Mouse (Mus musculus) hindbrain, postnatal 0 days (tissue): ENCODE data around the gene Fez2. TPM values are rescaled to one million over a fixed set of nuclear protein-coding genes. Genes with fewer than 3 reads are reported as not detected.

Experiments used
- ATAC-seq: fragments of 200-750 bp; cut with Nextera tagmentation; 2 replicates; pipeline ENCODE4 v1.8.0; 2017; ENCODE audit warnings: mild to moderate bottlenecking, moderate TSS enrichment, moderate library complexity
- DNase-seq: peaks from one replicate; pipeline ENCODE4 v3.0.0-alpha.2; 2015; ENCODE audit warnings: low spot score
- H3K27ac ChIP-seq: fragments of 300-500 bp; sonication (generic); 2 replicates; pipeline ENCODE4 v1.5.1; 2014; ENCODE audit warnings: mild to moderate bottlenecking
- H3K27me3 ChIP-seq: fragments of 300-500 bp; sonication (generic); 2 replicates; pipeline ENCODE4 v1.6.1; 2014; ENCODE audit warnings: low read length, mixed read lengths; ENCODE audit not compliant: insufficient read depth
- H3K36me3 ChIP-seq: fragments of 300-500 bp; sonication (generic); 2 replicates; pipeline ENCODE4 v1.6.1; 2014; ENCODE audit warnings: low read length, mixed read lengths; ENCODE audit not compliant: insufficient read depth
- H3K4me1 ChIP-seq: fragments of 300-500 bp; sonication (generic); 2 replicates; pipeline ENCODE4 v1.6.1; 2014; ENCODE audit warnings: antibody characterized with exemption, low read length, mixed read lengths; ENCODE audit not compliant: insufficient read depth
- H3K4me2 ChIP-seq: fragments of 300-500 bp; sonication (generic); 2 replicates; pipeline ENCODE4 v1.6.1; 2014; ENCODE audit warnings: low read depth, mild to moderate bottlenecking, low read length, moderate library complexity, mixed read lengths
- H3K4me3 ChIP-seq: fragments of 300-500 bp; sonication (generic); 2 replicates; pipeline ENCODE4 v1.5.1; 2014; ENCODE audit warnings: low read length
- H3K9ac ChIP-seq: fragments of 300-500 bp; sonication (generic); replicated peaks from 2 replicates; pipeline ENCODE4 v1.6.1; 2014; ENCODE audit warnings: mild to moderate bottlenecking, low read length, moderate library complexity, mixed read lengths
- H3K9me3 ChIP-seq: fragments of 300-500 bp; sonication (generic); 2 replicates; pipeline ENCODE4 v1.6.1; 2016; ENCODE audit warnings: low read length, mixed read lengths
- CTCF ChIP-seq: IDR thresholded peaks from 2 replicates; pipeline ENCODE4 v1.5.1; 2016; ENCODE audit warnings: antibody characterized with exemption, control low read depth, low read depth
- WGBS: fragments of 180-500 bp; shearing (Covaris S2); extraction: QIAGEN DNeasy Blood & Tissue Kit; methylation state at CpG from one replicate; pipeline ENCODE4 v1.1.7; 2014; 5-methylcytosine and 5-hydroxymethylcytosine counted together
- polyA plus RNA-seq: library from polyadenylated mRNA; unstranded; fragments of >200 nt; fragmentation: Nextera tagmentation; extraction: Ambion mirVana; gene quantifications from 2 replicates; pipeline ENCODE4 v1.2.1, GENCODE M21; 2015
- total RNA-seq: library from RNA; depleted of rRNA; stranded (reverse); fragments of >200 nt; gene quantifications from 2 replicates; pipeline ENCODE4 v1.2.3, GENCODE M21; 2014

Gene Fez2
- total and polyA plus RNA-seq, 2 experiments from 2014 or later: 36.5 to 63.3 TPM

- no peak for TF ChIP-seq CTCF
- no peaks in the 10 kb centered on the region for H3K36me3 ChIP-seq
- ATAC-seq (no peak), DNase-seq (no peak)
- no peaks in the 10 kb centered on the region for H3K4me1 ChIP-seq
- WGBS: 80% methylated on average over 13 of the region's 13 CpGs
- H3K9ac ChIP-seq: no peak overlapping the region
- H3K4me3 ChIP-seq: no peak overlapping the region
- no peaks in the 10 kb centered on the region for H3K27me3 ChIP-seq
- no peak overlapping the region for H3K4me2 ChIP-seq
- no peak overlapping the region; the same call in 1 of the 2 replicates for H3K27ac ChIP-seq
- no peaks in the 10 kb centered on the region for H3K9me3 ChIP-seq
Observed at GRCm38 (mm10) chr17:78361939-78362728, 55.8 kb downstream of the Fez2 start.

GRCm38 (mm10) chr17:78358251-78358726, 59.7 kb downstream of the Fez2 start:
- Histone ChIP-seq H3K4me3 (no peak overlapping the region), H3K27me3 (no peaks in the 10 kb centered on the region), H3K27ac (0 out of 2 replicates have a peak overlapping the region, but pooled peaks have one; percentile 7), H3K9ac (no peak overlapping the region), H3K9me3 (no peaks in the 10 kb centered on the region), H3K36me3 (no peaks in the 10 kb centered on the region), H3K4me2 (no peak overlapping the region), H3K4me1 (no peaks in the 10 kb centered on the region)
- DNase-seq (peak; percentile 70), ATAC-seq (peak; percentile 78)
- WGBS: 37% methylated on average over 7 of the region's 7 CpGs
- TF ChIP-seq CTCF: no peak

- 63% methylated on average over 4 of the region's 4 CpGs for WGBS
- peak; percentile 31 for DNase-seq
- H3K27ac ChIP-seq: no peak overlapping the region
Observed at GRCm38 (mm10) chr17:78357753-78358152, 60.2 kb downstream of the Fez2 start.

GRCm38 (mm10) chr17:78355611-78356010, 62.3 kb downstream of the Fez2 start:
- Histone ChIP-seq H3K4me3 (no peak overlapping the region), H3K27ac (no peak overlapping the region), H3K27me3 (no peaks in the 10 kb centered on the region), H3K4me2 (no peak overlapping the region), H3K9me3 (no peaks in the 10 kb centered on the region), H3K9ac (no peak overlapping the region), H3K36me3 (no peaks in the 10 kb centered on the region), H3K4me1 (no peaks in the 10 kb centered on the region)
- DNase-seq: peak; percentile 21
- ATAC-seq: no peak
- TF ChIP-seq CTCF: no peak
- WGBS: 53% methylated on average over 8 of the region's 8 CpGs

More at GRCm38 (mm10) chr17:78357753-78358152, 60.2 kb downstream of the Fez2 start:
- Histone ChIP-seq H3K36me3 (no peaks in the 10 kb centered on the region), H3K9ac (no peak overlapping the region), H3K4me3 (no peak overlapping the region), H3K9me3 (no peaks in the 10 kb centered on the region), H3K4me2 (no peak overlapping the region), H3K4me1 (no peaks in the 10 kb centered on the region), H3K27me3 (no peaks in the 10 kb centered on the region)
- TF ChIP-seq CTCF: no peak
- 0 out of 2 replicates have a peak, but pooled peaks have one; percentile 30 for ATAC-seq

- 67% methylated on average over 12 of the region's 12 CpGs for WGBS
Observed at GRCm38 (mm10) chr17:78354871-78355270, 63.1 kb downstream of the Fez2 start.

GRCm38 (mm10) chr17:78354411-78354810, 63.5 kb downstream of the Fez2 start:
- H3K27ac ChIP-seq: no peak overlapping the region
- DNase-seq (no peak), ATAC-seq (no peak)
- no peak overlapping the region for H3K4me2 ChIP-seq
- TF ChIP-seq CTCF: no peak
- no peaks in the 10 kb centered on the region for H3K9me3 ChIP-seq
- no peaks in the 10 kb centered on the region for H3K4me1 ChIP-seq
- WGBS: 77% methylated on average over 2 of the region's 2 CpGs
- H3K9ac ChIP-seq: no peak overlapping the region
- no peaks in the 10 kb centered on the region for H3K27me3 ChIP-seq
- H3K36me3 ChIP-seq: no peaks in the 10 kb centered on the region
- H3K4me3 ChIP-seq: no peak overlapping the region

More at GRCm38 (mm10) chr17:78354871-78355270, 63.1 kb downstream of the Fez2 start:
- Histone ChIP-seq H3K27me3 (no peaks in the 10 kb centered on the region), H3K9ac (no peak overlapping the region), H3K9me3 (no peaks in the 10 kb centered on the region), H3K4me1 (no peaks in the 10 kb centered on the region), H3K27ac (no peak overlapping the region), H3K4me3 (no peak overlapping the region), H3K36me3 (no peaks in the 10 kb centered on the region), H3K4me2 (no peak overlapping the region)
- DNase-seq: no peak
- no peak for TF ChIP-seq CTCF
- ATAC-seq: no peak

GRCm38 (mm10) chr17:78352500-78352855, 65.5 kb downstream of the Fez2 start:
- no peak for ATAC-seq

More at GRCm38 (mm10) chr17:78352500-78352855, 65.5 kb downstream of the Fez2 start:
- WGBS: 88% methylated on average over 3 of the region's 3 CpGs
- H3K27ac ChIP-seq: no peak overlapping the region
- H3K4me3 ChIP-seq: no peak overlapping the region
- H3K4me1 ChIP-seq: no peaks in the 10 kb centered on the region
- TF ChIP-seq CTCF: no peak
- no peak for DNase-seq
- no peaks in the 10 kb centered on the region for H3K36me3 ChIP-seq
- H3K9me3 ChIP-seq: no peaks in the 10 kb centered on the region
- no peak overlapping the region for H3K9ac ChIP-seq
- no peaks in the 10 kb centered on the region for H3K27me3 ChIP-seq
- H3K4me2 ChIP-seq: no peak overlapping the region
